Comparison of ENCODE assay signal across 8 mouse cellular contexts in the genomic region with DNA sequence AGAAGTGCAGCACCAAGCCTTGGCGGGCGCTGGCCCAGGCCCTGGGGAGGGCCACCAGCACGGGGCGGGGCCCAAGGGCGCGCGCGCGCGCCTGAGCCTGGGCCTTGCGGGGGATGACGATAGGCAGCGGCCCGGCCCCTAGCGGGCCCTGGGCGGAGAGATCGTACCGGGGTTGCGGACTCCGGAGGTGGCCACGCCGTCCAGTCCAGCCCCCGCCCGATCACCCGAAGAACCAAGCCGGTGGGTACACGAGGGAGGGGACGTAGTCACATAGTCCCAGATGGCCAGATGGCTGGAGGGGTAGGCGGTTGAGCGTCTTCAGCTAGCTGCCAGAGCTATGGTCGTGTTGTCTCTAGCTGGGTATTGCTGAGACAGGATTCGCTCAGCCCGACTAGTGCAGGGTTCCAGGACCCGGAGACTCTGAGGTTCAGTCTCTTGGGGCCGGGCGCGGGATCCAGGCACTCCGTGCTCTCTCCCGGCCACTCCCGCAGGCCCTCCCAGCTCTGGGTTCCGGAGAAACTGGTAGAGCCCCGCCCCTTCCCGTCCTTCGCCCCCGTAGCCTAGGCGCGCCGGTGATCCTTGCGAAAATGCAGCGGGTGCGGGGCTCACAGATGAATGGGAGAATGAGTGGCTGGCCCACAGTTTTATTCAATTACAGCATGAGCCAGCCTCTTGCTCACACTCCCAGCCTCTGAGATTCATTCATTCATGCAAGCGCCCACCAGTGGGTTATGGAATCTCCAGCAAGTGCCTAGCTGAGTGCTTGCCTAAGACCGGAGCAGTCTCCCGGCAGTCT. TPM values are rescaled to one million over a fixed set of nuclear protein-coding genes. Genes with fewer than 3 reads are reported as not detected.
A peak's percentile ranks its signal among the peaks of the same experiment; 100 is the strongest.
DNase-seq lines count a peak whose midpoint lies in the region; ATAC-seq and TF ChIP-seq lines count a peak whose summit lies in the region.

No protein-coding gene starts in this region.

- no peaks in the 10 kb centered on the region for H3K27me3 ChIP-seq in ES-Bruce4 (ENCODE audit: control insufficient read depth, insufficient read depth, low read length, poor library complexity, severe bottlenecking)
- H3K27me3 ChIP-seq in forebrain, embryonic 12.5 days, result peaks cover 40% of the 10 kb centered on the region

- TF ChIP-seq CTCF in ES-Bruce4 (IDR thresholded peaks at IDR 0.05; ENCODE audit: low read depth, low read length), result no peak

- TF ChIP-seq POLR2A in ES-Bruce4 (IDR thresholded peaks at IDR 0.05; ENCODE audit: insufficient read depth, low read length), result no peak

- peak; percentile 73 for ATAC-seq in forebrain, embryonic 12.5 days (ENCODE audit: low FRiP score)
- ATAC-seq in neutrophil, adult 5-6 weeks (ENCODE audit: extremely low read depth, insufficient number of reproducible peaks, low FRiP score, poor library complexity, severe bottlenecking), result peak; percentile 14

- peak overlapping the region; percentile 76 for H3K4me3 ChIP-seq in ES-Bruce4 (ENCODE audit: low read depth, low read length)
- peak overlapping the region; percentile 57 for H3K4me3 ChIP-seq in forebrain, embryonic 12.5 days (replicated peaks)

- under 1% methylated on average over 54 of the region's 54 CpGs for WGBS in forebrain, embryonic 12.5 days

- H3K9me3 ChIP-seq in ES-Bruce4 (replicated peaks; ENCODE audit: control insufficient read depth, insufficient read depth, low read length, poor library complexity, severe bottlenecking), result no peaks in the 10 kb centered on the region
- H3K9me3 ChIP-seq in forebrain, embryonic 12.5 days, result no peaks in the 10 kb centered on the region

- H3K4me1 ChIP-seq in ES-Bruce4 (ENCODE audit: control insufficient read depth, insufficient read depth, low read length), result peaks cover 4% of the 10 kb centered on the region
- peaks cover 49% of the 10 kb centered on the region for H3K4me1 ChIP-seq in forebrain, embryonic 12.5 days

- DNase-seq in c-Kit-positive CD71-positive TER-119-positive erythroid progenitor cells, embryonic 14.5 days (ENCODE audit: low spot score), result peak; percentile 77
- peak; percentile 87 to 88 for DNase-seq in heart, postnatal 10 days
- DNase-seq in kidney, postnatal 4 days, result peak; percentile 84 to 91
- peak; percentile 89 to 90 for DNase-seq in lung, adult 18-20 months
- peak; percentile 66 to 68 for DNase-seq in thymus, adult 18-20 months

- intact Hi-C loops in heart, postnatal 10 days (cut with DNase I), result loop anchor here (1.0 kb wide), 1 partner anchor 20 kb away; no protein-coding TSS in a partner anchor

- H3K4me2 ChIP-seq in forebrain, embryonic 12.5 days, result peak overlapping the region; percentile 87

- peak overlapping the region; percentile 63 for H3K27ac ChIP-seq in ES-Bruce4 (ENCODE audit: insufficient read depth, low read length)
- peak overlapping the region; percentile 43; the same call in 1 of the 2 replicates for H3K27ac ChIP-seq in forebrain, embryonic 12.5 days

- H3K9ac ChIP-seq in ES-Bruce4 (ENCODE audit: low read depth, poor library complexity, severe bottlenecking), result peak overlapping the region; percentile 77
- peak overlapping the region; percentile 71 for H3K9ac ChIP-seq in forebrain, embryonic 12.5 days

- 0 out of 2 replicates have a peak, but pooled peaks have one; percentile 20 for TF ChIP-seq EP300 in ES-Bruce4 (IDR thresholded peaks at IDR 0.05; ENCODE audit: insufficient read depth, low read depth, low read length)

- H3K36me3 ChIP-seq in ES-Bruce4 (ENCODE audit: control insufficient read depth, insufficient read depth, low read length, poor library complexity, severe bottlenecking), result no peaks in the 10 kb centered on the region
- H3K36me3 ChIP-seq in forebrain, embryonic 12.5 days (replicated peaks), result no peaks in the 10 kb centered on the region

RNA-seq across cellular contexts. Expression of gene Myo1c, which starts 1.3 kb away (rescaled TPM):
- polyA plus RNA-seq in ES-Bruce4 (2011; ENCODE audit: insufficient read depth, insufficient read length, low read depth, missing spikeins), result 78.7 and 82.9 TPM in 2 replicates
- polyA plus RNA-seq in forebrain, embryonic 12.5 days (2016; fragmentation: Nextera tagmentation; extraction: Ambion mirVana), result 12.1 and 13.9 TPM in 2 replicates
- 100 to 1,000 TPM; 151 to 153 TPM for total RNA-seq in heart, postnatal 10 days (2021)
- 153 and 163 TPM in 2 replicates for total RNA-seq in neutrophil, adult 5-6 weeks (2017)

RNA-seq across cellular contexts. Expression of gene Inpp5k, which starts 20.8 kb away (rescaled TPM):
- polyA plus RNA-seq in ES-Bruce4 (2011; ENCODE audit: insufficient read depth, insufficient read length, low read depth, missing spikeins), result 20.5 and 22.6 TPM in 2 replicates
- polyA plus RNA-seq in forebrain, embryonic 12.5 days (2016; fragmentation: Nextera tagmentation; extraction: Ambion mirVana), result 21.5 and 25.4 TPM in 2 replicates
- 10 to 100 TPM; 35.4 to 37.3 TPM for total RNA-seq in heart, postnatal 10 days (2021)
- 119 and 128 TPM in 2 replicates for total RNA-seq in neutrophil, adult 5-6 weeks (2017)

RNA-seq across cellular contexts. Expression of gene Crk, which starts 27.4 kb away (rescaled TPM):
- polyA plus RNA-seq in ES-Bruce4 (2011; ENCODE audit: insufficient read depth, insufficient read length, low read depth, missing spikeins), result 86.0 and 91.5 TPM in 2 replicates
- 139 and 146 TPM in 2 replicates for polyA plus RNA-seq in forebrain, embryonic 12.5 days (2016; fragmentation: Nextera tagmentation; extraction: Ambion mirVana)
- 100 to 1,000 TPM; 108 to 112 TPM for total RNA-seq in heart, postnatal 10 days (2021)
- total RNA-seq in neutrophil, adult 5-6 weeks (2017), result 80.4 and 102 TPM in 2 replicates

Comparison
In these comparisons a context has a peak if more than half of its experiments do, and no peak if none do; other contexts are left out.
1. Peak in every context shown above with its lines: DNase-seq, ATAC-seq, H3K4me3 ChIP-seq and H3K27ac ChIP-seq.